Comparison of ENCODE assay signal across 12 mouse cellular contexts in genomic region chr4:54282934-54283333, GRCm38 (mm10).
DNase-seq lines count a peak whose midpoint lies in the region; ATAC-seq lines count a peak whose summit lies in the region.
"Had no signal": no experiment of that assay in that cellular context is flagged by ENCODE, and none has a peak within 500 bp of the region (broad histone marks: within the 10 kb centered on the region; RNA-seq: fewer than 3 reads in every experiment).

No protein-coding gene starts in this region.

- no peak overlapping the region for H3K4me3 ChIP-seq in forebrain, embryonic 15.5 days

- no peaks in the 10 kb centered on the region for H3K36me3 ChIP-seq in forebrain, embryonic 15.5 days

- peak; percentile 7 for DNase-seq in cerebellum, adult 11-12 months
- DNase-seq in cerebellum, postnatal 4 days (ENCODE audit: low spot score in 2 of 2), result no peak
- peak; percentile 2 for DNase-seq in lung, postnatal 10 days
- no peak for DNase-seq in lung, postnatal 36 days
- DNase-seq in layer of hippocampus, adult 9-11 months, result peak; percentile 17
- no peak for DNase-seq in spleen, adult 12 weeks (ENCODE audit: low spot score)
- DNase-seq in kidney, adult 18-20 months, result no peak
- DNase-seq: embryo, embryonic 11 days; lung, postnatal 4 days had no signal

- no peak overlapping the region for H3K27ac ChIP-seq in forebrain, embryonic 15.5 days (replicated peaks)
- H3K27ac ChIP-seq: liver, embryonic 14.5 days had no signal

- no peak overlapping the region for H3K4me2 ChIP-seq in forebrain, embryonic 15.5 days (replicated peaks)

- no peaks in the 10 kb centered on the region for H3K9me3 ChIP-seq in forebrain, embryonic 15.5 days

- WGBS in forebrain, embryonic 15.5 days, result 90% methylated on average over 13 of the region's 13 CpGs

- no peak overlapping the region for H3K9ac ChIP-seq in forebrain, embryonic 15.5 days (replicated peaks)
- H3K9ac ChIP-seq: liver, embryonic 14.5 days had no signal

- H3K4me1 ChIP-seq in forebrain, embryonic 15.5 days, result no peaks in the 10 kb centered on the region

- H3K27me3 ChIP-seq in forebrain, embryonic 15.5 days, result no peaks in the 10 kb centered on the region

- ATAC-seq in forebrain, embryonic 15.5 days (replicated peaks), result no peak
- ATAC-seq: intestine, postnatal 0 days had no signal

Comparison
In these comparisons a context has a peak if more than half of its experiments do, and no peak if none do; other contexts are left out.
1. DNase-seq: peak in cerebellum, adult 11-12 months (single experiment), lung, postnatal 10 days (single experiment) and layer of hippocampus, adult 9-11 months (single experiment); none in cerebellum, postnatal 4 days (0 of 2), lung, postnatal 36 days (single experiment), spleen, adult 12 weeks (single experiment) and kidney, adult 18-20 months (single experiment).